Mouse (Mus musculus): ENCODE data around the gene Tmem104. TPM values are rescaled to one million over a fixed set of nuclear protein-coding genes. Genes with fewer than 3 reads are reported as not detected.

Tmem104 gene
- polyA plus RNA-seq, 1 experiment, result 0.21 TPM

DNA sequence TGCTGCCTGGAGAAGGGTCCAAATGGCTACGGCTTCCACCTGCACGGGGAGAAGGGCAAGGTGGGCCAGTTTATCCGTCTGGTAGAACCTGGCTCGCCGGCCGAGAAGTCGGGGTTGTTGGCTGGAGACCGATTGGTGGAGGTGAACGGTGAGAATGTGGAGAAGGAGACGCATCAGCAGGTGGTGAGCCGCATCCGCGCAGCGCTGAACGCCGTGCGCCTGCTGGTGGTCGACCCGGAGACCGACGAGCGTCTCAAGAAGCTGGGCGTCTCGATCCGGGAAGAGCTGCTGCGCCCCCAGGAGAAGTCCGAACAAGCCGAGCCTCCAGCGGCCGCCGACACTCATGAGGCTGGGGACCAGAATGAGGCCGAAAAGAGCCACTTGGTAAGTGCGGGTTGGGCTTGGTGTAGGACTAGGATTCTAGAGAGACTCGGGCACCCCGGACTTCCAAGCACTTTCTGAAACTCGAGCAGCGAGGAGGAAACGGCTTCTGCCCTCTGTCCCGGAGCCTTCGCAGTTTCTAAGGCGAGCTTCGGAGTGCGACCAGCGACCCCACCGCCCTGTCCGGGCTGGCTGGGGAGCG lies 23.6 kb upstream of the Tmem104 start:
- Histone ChIP-seq H3K27me3 (ENCODE audit: control insufficient read depth) (peaks cover 30% of the 10 kb centered on the region), H3K36me3 (ENCODE audit: control insufficient read depth) (peaks cover 3% of the 10 kb centered on the region; the same call in 1 of the 2 replicates), H3K4me1 (ENCODE audit: control insufficient read depth) (peaks cover 39% of the 10 kb centered on the region), H3K9me3 (ENCODE audit: control insufficient read depth, low read length) (no peaks in the 10 kb centered on the region), H3K4me3 (replicated peaks) (peak overlapping the region; percentile 80)
- TF ChIP-seq GATA1 (IDR thresholded peaks at IDR 0.05; ENCODE audit: low read length), result no peak

DNA sequence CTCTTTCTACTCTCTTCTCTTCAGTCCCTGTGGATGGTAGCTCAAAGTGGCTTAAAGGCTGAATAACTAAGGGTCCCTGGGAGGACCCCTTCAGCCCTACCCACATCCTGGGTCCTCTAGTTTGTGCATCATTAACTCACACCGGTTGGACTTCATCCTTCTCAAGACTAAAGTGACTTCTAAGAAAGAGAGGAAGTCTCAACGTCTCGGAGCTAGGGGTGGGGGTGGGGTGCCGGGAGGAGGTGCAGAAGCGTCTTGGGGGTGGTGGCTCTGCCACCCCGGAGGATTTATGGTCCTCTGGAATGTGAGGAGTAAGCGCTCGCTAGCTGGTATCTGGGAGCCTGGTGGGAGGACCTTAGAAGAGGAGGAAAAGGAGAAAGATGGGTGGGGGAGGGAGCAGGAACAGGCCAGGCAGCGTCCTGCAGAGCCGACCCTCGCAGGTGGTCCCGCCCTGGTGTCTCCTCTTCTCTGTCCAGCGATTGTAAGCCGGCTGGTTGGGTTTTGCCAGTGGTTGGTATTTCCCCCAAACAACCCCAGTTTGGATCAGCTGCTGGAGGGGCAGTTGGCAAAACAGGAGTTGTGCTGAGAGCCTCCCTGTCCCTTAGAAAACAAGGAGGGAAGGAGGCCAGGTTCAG lies 22.8 kb upstream of the Tmem104 start:
- peaks cover 30% of the 10 kb centered on the region for H3K27me3 ChIP-seq (ENCODE audit: control insufficient read depth)
- TF ChIP-seq GATA1 (IDR thresholded peaks at IDR 0.05; ENCODE audit: low read length) (no peak), TAL1 (IDR thresholded peaks at IDR 0.05; ENCODE audit: low read length) (no peak)
- no peaks in the 10 kb centered on the region for H3K9me3 ChIP-seq (ENCODE audit: control insufficient read depth, low read length)
- H3K36me3 ChIP-seq (ENCODE audit: control insufficient read depth), result peaks cover 3% of the 10 kb centered on the region; the same call in 1 of the 2 replicates
- peak overlapping the region; percentile 80 for H3K4me3 ChIP-seq (replicated peaks)
- peaks cover 39% of the 10 kb centered on the region for H3K4me1 ChIP-seq (ENCODE audit: control insufficient read depth)

DNA sequence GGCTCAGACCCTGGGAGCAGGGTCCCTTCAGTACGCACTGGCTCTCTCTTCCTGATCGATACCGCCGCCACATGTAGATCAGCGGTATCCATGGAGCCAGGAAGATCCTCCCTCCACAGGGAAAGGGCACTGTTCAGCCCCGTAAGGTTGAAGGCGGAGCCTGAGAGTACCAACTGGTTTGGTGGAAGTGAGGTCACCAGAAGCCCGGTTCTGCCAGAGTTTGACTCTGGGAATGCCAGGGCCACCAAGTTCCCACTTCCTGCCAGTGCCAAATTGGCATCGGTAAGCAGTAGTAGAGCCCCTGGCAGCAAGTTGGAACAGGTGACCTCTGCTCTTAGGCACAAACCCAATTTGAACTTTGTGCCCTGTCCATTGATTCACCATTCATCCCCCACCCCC lies 22.3 kb upstream of the Tmem104 start:
- H3K36me3 ChIP-seq (ENCODE audit: control insufficient read depth), result peaks cover 3% of the 10 kb centered on the region; the same call in 1 of the 2 replicates

DNA sequence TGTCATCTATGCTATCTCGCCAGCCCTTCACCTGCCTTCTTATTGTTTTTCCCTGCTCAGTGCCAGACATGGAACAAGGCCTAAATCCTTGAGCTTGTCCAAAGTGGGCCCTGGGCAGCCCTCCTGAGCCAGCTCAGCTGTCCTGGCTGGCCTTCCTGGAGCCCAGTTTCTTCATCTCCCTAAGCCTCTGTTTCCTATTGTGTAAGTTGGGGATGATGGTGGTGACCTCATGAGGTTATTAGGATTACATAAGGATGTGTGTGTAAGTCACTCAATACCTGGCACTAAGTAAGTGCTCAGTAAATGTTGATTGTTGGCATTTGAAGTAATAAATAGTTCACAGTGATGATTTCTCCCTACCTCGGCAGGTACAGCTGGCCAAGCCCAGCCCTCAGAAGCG lies 20.5 kb upstream of the Tmem104 start:
- Histone ChIP-seq H3K9me3 (ENCODE audit: control insufficient read depth, low read length) (no peaks in the 10 kb centered on the region), H3K36me3 (ENCODE audit: control insufficient read depth) (peaks cover 3% of the 10 kb centered on the region; the same call in 1 of the 2 replicates), H3K4me3 (replicated peaks) (no peak overlapping the region), H3K4me1 (ENCODE audit: control insufficient read depth) (peaks cover 31% of the 10 kb centered on the region), H3K27me3 (ENCODE audit: control insufficient read depth) (peaks cover 28% of the 10 kb centered on the region)
- TF ChIP-seq GATA1 (IDR thresholded peaks at IDR 0.05; ENCODE audit: low read length) (no peak), TAL1 (IDR thresholded peaks at IDR 0.05; ENCODE audit: low read length) (no peak)

More for the DNA sequence above, 22.3 kb upstream of the Tmem104 start:
- Histone ChIP-seq H3K27me3 (ENCODE audit: control insufficient read depth) (peaks cover 30% of the 10 kb centered on the region), H3K4me1 (ENCODE audit: control insufficient read depth) (peaks cover 39% of the 10 kb centered on the region), H3K4me3 (replicated peaks) (peak overlapping the region; percentile 80), H3K9me3 (ENCODE audit: control insufficient read depth, low read length) (no peaks in the 10 kb centered on the region)
- TF ChIP-seq TAL1 (IDR thresholded peaks at IDR 0.05; ENCODE audit: low read length), result no peak
- no peak for TF ChIP-seq GATA1 (IDR thresholded peaks at IDR 0.05; ENCODE audit: low read length)

DNA sequence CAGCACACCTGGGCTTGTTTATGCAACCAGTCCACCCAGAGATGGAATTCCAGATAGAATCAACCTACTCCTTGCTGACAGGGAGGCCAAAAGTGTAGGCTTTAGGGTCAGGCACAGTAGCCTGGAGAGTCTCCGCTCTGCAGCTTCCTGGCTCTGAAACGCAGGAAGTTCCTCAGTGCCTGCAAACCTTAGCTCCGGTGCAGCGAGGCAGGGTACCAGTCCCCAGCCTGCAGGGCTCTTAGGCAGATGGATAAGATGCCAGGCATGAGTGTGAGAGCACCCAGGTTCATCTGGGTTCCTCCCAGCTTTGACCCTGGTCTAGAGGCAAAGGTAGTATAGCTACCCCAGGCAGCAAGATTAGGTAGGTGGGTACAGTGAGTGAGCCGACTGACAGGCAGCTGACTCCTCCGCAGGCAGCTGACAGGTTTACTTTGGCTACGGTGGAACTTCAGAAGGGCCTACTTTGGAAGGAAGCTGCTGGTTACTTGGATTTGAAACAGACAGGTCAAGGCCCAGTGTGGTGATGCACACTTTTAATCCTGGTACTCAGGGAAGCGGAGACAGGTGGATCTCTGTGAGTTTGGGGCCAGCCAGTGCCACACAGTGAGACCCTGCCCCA lies 19.5 kb upstream of the Tmem104 start:
- no peaks in the 10 kb centered on the region for H3K9me3 ChIP-seq (ENCODE audit: control insufficient read depth, low read length)
- H3K4me1 ChIP-seq (ENCODE audit: control insufficient read depth), result peaks cover 25% of the 10 kb centered on the region
- TF ChIP-seq TAL1 (IDR thresholded peaks at IDR 0.05; ENCODE audit: low read length) (no peak), GATA1 (IDR thresholded peaks at IDR 0.05; ENCODE audit: low read length) (no peak)
- no peak overlapping the region for H3K4me3 ChIP-seq (replicated peaks)
- peaks cover 3% of the 10 kb centered on the region; the same call in 1 of the 2 replicates for H3K36me3 ChIP-seq (ENCODE audit: control insufficient read depth)
- peaks cover 28% of the 10 kb centered on the region for H3K27me3 ChIP-seq (ENCODE audit: control insufficient read depth)

DNA sequence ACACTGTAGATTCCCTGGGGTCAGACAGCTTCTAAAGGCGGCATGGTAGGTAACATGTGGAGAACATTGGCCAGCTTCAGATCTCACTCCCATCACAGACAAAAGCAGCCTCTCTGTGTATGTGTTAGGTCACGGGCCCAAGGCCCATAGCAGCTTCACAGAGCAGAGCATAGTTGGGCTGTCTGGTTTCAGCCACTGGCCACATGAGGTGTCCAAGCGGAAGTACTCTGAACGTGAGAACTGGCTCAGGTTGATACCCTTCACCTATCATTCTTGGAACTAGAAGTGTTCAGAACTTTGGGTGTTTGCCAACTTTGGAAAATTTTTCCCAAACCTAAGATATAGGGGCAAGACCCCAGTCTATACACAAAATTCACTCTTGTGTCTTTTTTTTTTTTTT lies 17.9 kb upstream of the Tmem104 start:
- TF ChIP-seq TAL1 (IDR thresholded peaks at IDR 0.05; ENCODE audit: low read length) (no peak), GATA1 (IDR thresholded peaks at IDR 0.05; ENCODE audit: low read length) (no peak)
- H3K4me1 ChIP-seq (ENCODE audit: control insufficient read depth), result peaks cover 13% of the 10 kb centered on the region
- peaks cover 15% of the 10 kb centered on the region for H3K27me3 ChIP-seq (ENCODE audit: control insufficient read depth)
- peaks cover 3% of the 10 kb centered on the region; the same call in 1 of the 2 replicates for H3K36me3 ChIP-seq (ENCODE audit: control insufficient read depth)
- H3K4me3 ChIP-seq (replicated peaks), result no peak overlapping the region
- H3K9me3 ChIP-seq (ENCODE audit: control insufficient read depth, low read length), result no peaks in the 10 kb centered on the region

DNA sequence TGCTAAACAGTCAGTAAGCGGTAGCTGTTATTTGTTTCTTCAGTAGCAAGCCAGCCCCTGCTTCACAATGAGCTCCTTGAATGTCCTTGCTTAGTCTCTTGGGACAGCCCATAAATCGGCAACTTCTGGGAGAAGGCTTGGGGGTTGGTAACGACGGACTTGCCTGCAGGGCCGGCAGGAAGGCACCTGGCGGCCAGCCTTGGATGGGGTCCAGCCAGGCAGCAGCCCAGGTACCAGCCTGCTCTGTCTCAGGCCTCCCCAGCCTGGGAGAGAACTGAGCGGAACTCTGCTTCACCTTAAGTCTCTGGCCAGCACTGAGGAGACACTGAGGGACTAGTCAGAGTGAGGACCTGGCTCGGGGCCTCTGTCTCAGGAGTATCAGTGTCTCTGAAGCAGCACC lies 16.2 kb upstream of the Tmem104 start:
- Histone ChIP-seq H3K4me3 (replicated peaks) (no peak overlapping the region), H3K36me3 (ENCODE audit: control insufficient read depth) (peaks cover 3% of the 10 kb centered on the region; the same call in 1 of the 2 replicates), H3K4me1 (ENCODE audit: control insufficient read depth) (peaks cover 8% of the 10 kb centered on the region), H3K9me3 (ENCODE audit: control insufficient read depth, low read length) (no peaks in the 10 kb centered on the region), H3K27me3 (ENCODE audit: control insufficient read depth) (no peaks in the 10 kb centered on the region)
- TF ChIP-seq GATA1 (IDR thresholded peaks at IDR 0.05; ENCODE audit: low read length) (no peak), TAL1 (IDR thresholded peaks at IDR 0.05; ENCODE audit: low read length) (no peak)

DNA sequence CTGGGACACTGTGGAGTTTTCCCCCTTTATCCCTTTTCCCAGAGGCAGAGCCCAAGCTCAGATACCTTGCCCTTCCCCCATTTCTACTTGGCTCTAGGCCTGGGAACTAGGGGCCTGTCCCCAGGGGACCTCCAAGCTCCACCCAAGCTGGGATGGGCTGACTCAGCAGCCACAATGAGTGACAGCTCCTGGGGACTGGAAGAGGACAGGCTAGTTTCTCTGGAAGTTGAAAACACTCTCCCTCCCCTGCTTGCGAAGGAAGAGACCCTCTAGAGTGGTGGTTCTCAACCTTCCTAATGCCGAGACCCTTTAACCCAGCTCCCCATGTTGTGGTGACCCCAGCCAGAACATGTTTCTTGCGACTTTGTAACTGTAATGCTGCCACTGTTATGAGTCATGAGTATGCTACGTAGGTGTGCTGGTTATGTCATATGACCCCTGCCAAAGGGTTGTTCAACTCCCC lies 14.4 kb upstream of the Tmem104 start:
- no peak overlapping the region for H3K4me3 ChIP-seq (replicated peaks)
- peaks cover 8% of the 10 kb centered on the region for H3K4me1 ChIP-seq (ENCODE audit: control insufficient read depth)

More for the DNA sequence above, 14.4 kb upstream of the Tmem104 start:
- Histone ChIP-seq H3K36me3 (ENCODE audit: control insufficient read depth) (peaks cover 7% of the 10 kb centered on the region; the same call in 1 of the 2 replicates), H3K9me3 (ENCODE audit: control insufficient read depth, low read length) (no peaks in the 10 kb centered on the region), H3K27me3 (ENCODE audit: control insufficient read depth) (no peaks in the 10 kb centered on the region)
- TF ChIP-seq TAL1 (IDR thresholded peaks at IDR 0.05; ENCODE audit: low read length), result no peak
- TF ChIP-seq GATA1 (IDR thresholded peaks at IDR 0.05; ENCODE audit: low read length), result no peak

Data from erythroblast, embryonic 14.5 days (primary cell).